Mouse (Mus musculus) neural tube, embryonic 13.5 days (tissue): Measurements from ENCODE around the gene Pde3a. TPM values are rescaled to one million over a fixed set of nuclear protein-coding genes. Genes with fewer than 3 reads are reported as not detected.

Experiments used
- ATAC-seq: fragments of 200-750 bp; cut with Nextera tagmentation; 2 replicates; pipeline ENCODE4 v1.8.0; 2017; ENCODE audit warnings: low read depth, mild to moderate bottlenecking, moderate TSS enrichment, moderate library complexity
- H3K27ac ChIP-seq: fragments of 300-500 bp; sonication (generic); replicated peaks from 2 replicates; pipeline ENCODE4 v1.5.1; 2015; ENCODE audit warnings: moderate library complexity, mild to moderate bottlenecking, inconsistent platforms
- H3K27me3 ChIP-seq: fragments of 300-500 bp; sonication (generic); 2 replicates; pipeline ENCODE4 v1.6.1; 2015; ENCODE audit warnings: mild to moderate bottlenecking, inconsistent platforms
- H3K36me3 ChIP-seq: fragments of 300-500 bp; sonication (generic); 2 replicates; pipeline ENCODE4 v1.6.1; 2015; ENCODE audit warnings: mild to moderate bottlenecking, inconsistent platforms
- H3K4me1 ChIP-seq: fragments of 300-500 bp; sonication (generic); replicated peaks from 2 replicates; pipeline ENCODE4 v1.6.1; 2015; ENCODE audit warnings: inconsistent platforms
- H3K4me2 ChIP-seq: fragments of 300-500 bp; sonication (generic); 2 replicates; pipeline ENCODE4 v1.6.1; 2015; ENCODE audit warnings: inconsistent platforms, mild to moderate bottlenecking, moderate library complexity
- H3K4me3 ChIP-seq: fragments of 300-500 bp; sonication (generic); 2 replicates; pipeline ENCODE4 v1.5.1; 2015; ENCODE audit warnings: mild to moderate bottlenecking, inconsistent platforms
- H3K9ac ChIP-seq: fragments of 300-500 bp; sonication (generic); 2 replicates; pipeline ENCODE4 v1.6.1; 2015; ENCODE audit warnings: moderate library complexity, mild to moderate bottlenecking, inconsistent platforms
- H3K9me3 ChIP-seq: fragments of 300-500 bp; sonication (generic); 2 replicates; pipeline ENCODE4 v1.6.1; 2016; ENCODE audit warnings: inconsistent platforms
- WGBS: fragments of 180-500 bp; shearing (Covaris S2); methylation state at CpG from one replicate; pipeline ENCODE4 v1.1.7; 2015; 5-methylcytosine and 5-hydroxymethylcytosine counted together
- polyA plus RNA-seq: library from polyadenylated mRNA; unstranded; fragments of >200 nt; fragmentation: Nextera tagmentation; extraction: Ambion mirVana; gene quantifications from 2 replicates; pipeline ENCODE4 v1.2.1, GENCODE M21; 2015

Gene Pde3a
- 2.1 and 2.4 TPM in 2 replicates for polyA plus RNA-seq

- peak within 1 kb of the TSS; percentile 68 for H3K4me3 ChIP-seq
- 2% methylated on average over 22 of the region's 28 CpGs for WGBS
- no peaks in the 10 kb centered on the region for H3K36me3 ChIP-seq
- H3K27ac ChIP-seq, result peak within 1 kb of the TSS; percentile 50
- no peaks in the 10 kb centered on the region for H3K9me3 ChIP-seq
- ATAC-seq, result peak; percentile 48
- H3K4me2 ChIP-seq, result peak within 1 kb of the TSS; percentile 93
- peak within 1 kb of the TSS; percentile 77 for H3K9ac ChIP-seq
- peaks cover 42% of the 10 kb centered on the region for H3K27me3 ChIP-seq
- H3K4me1 ChIP-seq, result peaks cover 38% of the 10 kb centered on the region
Measured at GRCm38 (mm10) chr6:141248691-141249584, at the start of gene Pde3a. Gene Pde3a (plus strand): TSS chr6:141249269.

GRCm38 (mm10) chr6:141200173-141200615 lies 48.9 kb upstream of the Pde3a start:
- Histone ChIP-seq H3K9ac (no peak overlapping the region), H3K27me3 (no peaks in the 10 kb centered on the region), H3K4me2 (no peak overlapping the region), H3K36me3 (no peaks in the 10 kb centered on the region), H3K9me3 (no peaks in the 10 kb centered on the region), H3K4me3 (no peak overlapping the region), H3K27ac (no peak overlapping the region), H3K4me1 (no peaks in the 10 kb centered on the region)
- no peak for ATAC-seq

GRCm38 (mm10) chr6:141207531-141207930 lies 41.5 kb upstream of the Pde3a start:
- 88% methylated on average over 6 of the region's 6 CpGs for WGBS
- ATAC-seq, result no peak
- H3K27me3 ChIP-seq, result no peaks in the 10 kb centered on the region
- no peak overlapping the region for H3K4me2 ChIP-seq
- H3K9me3 ChIP-seq, result no peaks in the 10 kb centered on the region
- H3K27ac ChIP-seq, result no peak overlapping the region
- H3K4me1 ChIP-seq, result no peaks in the 10 kb centered on the region
- H3K4me3 ChIP-seq, result no peak overlapping the region
- H3K9ac ChIP-seq, result no peak overlapping the region
- H3K36me3 ChIP-seq, result no peaks in the 10 kb centered on the region

- no peaks in the 10 kb centered on the region for H3K36me3 ChIP-seq
- H3K4me2 ChIP-seq, result no peak overlapping the region
- H3K9me3 ChIP-seq, result no peaks in the 10 kb centered on the region
- H3K9ac ChIP-seq, result no peak overlapping the region
- H3K4me3 ChIP-seq, result no peak overlapping the region
- H3K27me3 ChIP-seq, result no peaks in the 10 kb centered on the region
- no peaks in the 10 kb centered on the region for H3K4me1 ChIP-seq
- WGBS, result 90% methylated on average over 1 of the region's 1 CpGs
- H3K27ac ChIP-seq, result no peak overlapping the region
- ATAC-seq, result no peak
Measured at GRCm38 (mm10) chr6:141208283-141208872, 40.7 kb upstream of the Pde3a start.

- H3K4me1 ChIP-seq, result no peaks in the 10 kb centered on the region
- H3K27me3 ChIP-seq, result no peaks in the 10 kb centered on the region
- no peak overlapping the region for H3K4me3 ChIP-seq
- no peaks in the 10 kb centered on the region for H3K9me3 ChIP-seq
- no peaks in the 10 kb centered on the region for H3K36me3 ChIP-seq
- ATAC-seq, result no peak
- WGBS, result 84% methylated on average over 3 of the region's 3 CpGs
- H3K27ac ChIP-seq, result no peak overlapping the region
- no peak overlapping the region for H3K9ac ChIP-seq
- no peak overlapping the region for H3K4me2 ChIP-seq
Measured at GRCm38 (mm10) chr6:141210021-141210420, 39.0 kb upstream of the Pde3a start.

- Histone ChIP-seq H3K36me3 (no peaks in the 10 kb centered on the region), H3K27ac (no peak overlapping the region), H3K4me3 (no peak overlapping the region), H3K4me1 (no peaks in the 10 kb centered on the region), H3K9ac (no peak overlapping the region), H3K9me3 (no peaks in the 10 kb centered on the region), H3K27me3 (no peaks in the 10 kb centered on the region), H3K4me2 (no peak overlapping the region)
- WGBS, result 77% methylated on average over 3 of the region's 3 CpGs
- ATAC-seq, result no peak
Measured at GRCm38 (mm10) chr6:141221081-141221480, 28.0 kb upstream of the Pde3a start.

GRCm38 (mm10) chr6:141226851-141227657 lies 22.0 kb upstream of the Pde3a start:
- H3K4me2 ChIP-seq, result no peak overlapping the region
- no peaks in the 10 kb centered on the region for H3K4me1 ChIP-seq
- no peak overlapping the region for H3K27ac ChIP-seq
- no peak for ATAC-seq
- no peak overlapping the region for H3K4me3 ChIP-seq
- no peak overlapping the region for H3K9ac ChIP-seq
- 82% methylated on average over 15 of the region's 15 CpGs for WGBS
- no peaks in the 10 kb centered on the region for H3K9me3 ChIP-seq
- H3K36me3 ChIP-seq, result no peaks in the 10 kb centered on the region
- no peaks in the 10 kb centered on the region for H3K27me3 ChIP-seq

GRCm38 (mm10) chr6:141227658-141228005 lies 21.4 kb upstream of the Pde3a start:
- H3K4me1 ChIP-seq, result no peaks in the 10 kb centered on the region
- no peak overlapping the region for H3K4me2 ChIP-seq
- 73% methylated on average over 3 of the region's 3 CpGs for WGBS
- H3K9me3 ChIP-seq, result no peaks in the 10 kb centered on the region
- no peak overlapping the region for H3K27ac ChIP-seq
- ATAC-seq, result no peak
- H3K9ac ChIP-seq, result no peak overlapping the region
- H3K36me3 ChIP-seq, result no peaks in the 10 kb centered on the region
- no peaks in the 10 kb centered on the region for H3K27me3 ChIP-seq
- no peak overlapping the region for H3K4me3 ChIP-seq

- Histone ChIP-seq H3K4me2 (no peak overlapping the region), H3K9me3 (no peaks in the 10 kb centered on the region), H3K36me3 (no peaks in the 10 kb centered on the region), H3K27ac (no peak overlapping the region), H3K27me3 (no peaks in the 10 kb centered on the region), H3K9ac (no peak overlapping the region), H3K4me3 (no peak overlapping the region), H3K4me1 (no peaks in the 10 kb centered on the region)
- ATAC-seq, result no peak
- 80% methylated on average over 6 of the region's 6 CpGs for WGBS
Measured at GRCm38 (mm10) chr6:141232756-141233382, 16.2 kb upstream of the Pde3a start.

- H3K9me3 ChIP-seq, result no peaks in the 10 kb centered on the region
- ATAC-seq, result no peak
- no peak overlapping the region for H3K27ac ChIP-seq
- 87% methylated on average over 1 of the region's 1 CpGs for WGBS
- H3K4me1 ChIP-seq, result peaks cover 9% of the 10 kb centered on the region
- H3K27me3 ChIP-seq, result no peaks in the 10 kb centered on the region
- H3K4me2 ChIP-seq, result no peak overlapping the region
- H3K36me3 ChIP-seq, result no peaks in the 10 kb centered on the region
- no peak overlapping the region for H3K4me3 ChIP-seq
- H3K9ac ChIP-seq, result no peak overlapping the region
Measured at GRCm38 (mm10) chr6:141241809-141242208, 7.3 kb upstream of the Pde3a start.

- H3K27ac ChIP-seq, result no peak overlapping the region
- no peak for ATAC-seq
- H3K4me2 ChIP-seq, result no peak overlapping the region
- H3K9ac ChIP-seq, result no peak overlapping the region
- no peaks in the 10 kb centered on the region for H3K36me3 ChIP-seq
- H3K9me3 ChIP-seq, result no peaks in the 10 kb centered on the region
- peaks cover 12% of the 10 kb centered on the region for H3K27me3 ChIP-seq
- peaks cover 23% of the 10 kb centered on the region for H3K4me1 ChIP-seq
- H3K4me3 ChIP-seq, result no peak overlapping the region
- 94% methylated on average over 4 of the region's 4 CpGs for WGBS
Measured at GRCm38 (mm10) chr6:141245089-141245488, 4.0 kb upstream of the Pde3a start.

- Histone ChIP-seq H3K36me3 (no peaks in the 10 kb centered on the region), H3K9ac (no peak overlapping the region), H3K27me3 (peaks cover 25% of the 10 kb centered on the region), H3K9me3 (no peaks in the 10 kb centered on the region), H3K4me1 (peaks cover 36% of the 10 kb centered on the region), H3K4me3 (no peak overlapping the region), H3K4me2 (no peak overlapping the region), H3K27ac (no peak overlapping the region)
- ATAC-seq, result no peak
- 46% methylated on average over 6 of the region's 6 CpGs for WGBS
Measured at GRCm38 (mm10) chr6:141246391-141246790, 2.7 kb upstream of the Pde3a start.
